Mouse (Mus musculus) midbrain, embryonic 13.5 days (tissue): Measurements from ENCODE around the gene Gtf2f1. TPM values are rescaled to one million over a fixed set of nuclear protein-coding genes. Genes with fewer than 3 reads are reported as not detected.

Experiments
- ATAC-seq: fragments of 200-750 bp; cut with Nextera tagmentation; 2 replicates; pipeline ENCODE4 v1.8.0; 2017; ENCODE audit warnings: mild to moderate bottlenecking, moderate TSS enrichment, moderate library complexity
- H3K27ac ChIP-seq: fragments of 300-500 bp; sonication (generic); 2 replicates; pipeline ENCODE4 v1.5.1; 2015; ENCODE audit warnings: inconsistent platforms, mild to moderate bottlenecking, moderate library complexity
- H3K27me3 ChIP-seq: fragments of 300-500 bp; sonication (generic); 2 replicates; pipeline ENCODE4 v1.6.1; 2015; ENCODE audit warnings: mild to moderate bottlenecking, inconsistent platforms
- H3K36me3 ChIP-seq: fragments of 300-500 bp; sonication (generic); 2 replicates; pipeline ENCODE4 v1.6.1; 2015; ENCODE audit warnings: mild to moderate bottlenecking, inconsistent platforms
- H3K4me1 ChIP-seq: fragments of 300-500 bp; sonication (generic); replicated peaks from 2 replicates; pipeline ENCODE4 v1.6.1; 2015; ENCODE audit warnings: inconsistent platforms
- H3K4me2 ChIP-seq: fragments of 300-500 bp; sonication (generic); replicated peaks from 2 replicates; pipeline ENCODE4 v1.6.1; 2015; ENCODE audit warnings: moderate library complexity, mild to moderate bottlenecking, inconsistent platforms
- H3K4me3 ChIP-seq: fragments of 300-500 bp; sonication (generic); replicated peaks from 2 replicates; pipeline ENCODE4 v1.5.1; 2015; ENCODE audit warnings: mild to moderate bottlenecking, inconsistent platforms
- H3K9ac ChIP-seq: fragments of 300-500 bp; sonication (generic); replicated peaks from 2 replicates; pipeline ENCODE4 v1.6.1; 2015; ENCODE audit warnings: mild to moderate bottlenecking, inconsistent platforms
- H3K9me3 ChIP-seq: fragments of 300-500 bp; sonication (generic); 2 replicates; pipeline ENCODE4 v1.6.1; 2016; ENCODE audit warnings: mild to moderate bottlenecking, inconsistent platforms
- WGBS: fragments of 180-500 bp; shearing (Covaris S2); methylation state at CpG from one replicate; pipeline ENCODE4 v1.1.7; 2015; 5-methylcytosine and 5-hydroxymethylcytosine counted together
- polyA plus RNA-seq: library from polyadenylated mRNA; unstranded; fragments of >200 nt; fragmentation: Nextera tagmentation; extraction: Ambion mirVana; gene quantifications from 2 replicates; pipeline ENCODE4 v1.2.1, GENCODE M21; 2015

Gtf2f1 gene
- polyA plus RNA-seq, 1 experiment from 2014 or later = 74.8 TPM

- no peak for ATAC-seq
- Histone ChIP-seq H3K27me3 (no peaks in the 10 kb centered on the region), H3K9ac (no peak overlapping the region), H3K4me2 (no peak overlapping the region), H3K4me3 (no peak overlapping the region), H3K4me1 (no peaks in the 10 kb centered on the region), H3K9me3 (no peaks in the 10 kb centered on the region), H3K36me3 (no peaks in the 10 kb centered on the region), H3K27ac (no peak overlapping the region)
- 79% methylated on average over 5 of the region's 5 CpGs for whole genome bisulfite sequencing
These were observed 48.3 kb downstream of the Gtf2f1 start for GRCm38 (mm10) chr17:56962642-56963405.

- no peaks in the 10 kb centered on the region for H3K9me3 ChIP-seq
- H3K27ac ChIP-seq = no peak overlapping the region
- H3K36me3 ChIP-seq = no peaks in the 10 kb centered on the region
- ATAC-seq = no peak
- WGBS = 91% methylated on average over 4 of the region's 4 CpGs
- no peak overlapping the region for H3K4me2 ChIP-seq
- no peak overlapping the region for H3K9ac ChIP-seq
- no peaks in the 10 kb centered on the region for H3K4me1 ChIP-seq
- H3K4me3 ChIP-seq = no peak overlapping the region
- H3K27me3 ChIP-seq = no peaks in the 10 kb centered on the region
These were observed 49.2 kb downstream of the Gtf2f1 start for GRCm38 (mm10) chr17:56961880-56962279.

GRCm38 (mm10) chr17:56958667-56959066 is 52.4 kb downstream of the Gtf2f1 start:
- no peak for ATAC-seq
- no peak overlapping the region for H3K4me3 ChIP-seq
- no peaks in the 10 kb centered on the region for H3K4me1 ChIP-seq
- WGBS = 88% methylated on average over 4 of the region's 4 CpGs
- no peaks in the 10 kb centered on the region for H3K36me3 ChIP-seq
- H3K9ac ChIP-seq = no peak overlapping the region
- H3K9me3 ChIP-seq = no peaks in the 10 kb centered on the region
- H3K27me3 ChIP-seq = no peaks in the 10 kb centered on the region
- no peak overlapping the region for H3K4me2 ChIP-seq
- no peak overlapping the region for H3K27ac ChIP-seq

- Histone ChIP-seq H3K9me3 (no peaks in the 10 kb centered on the region), H3K27me3 (no peaks in the 10 kb centered on the region), H3K36me3 (no peaks in the 10 kb centered on the region), H3K4me3 (no peak overlapping the region), H3K9ac (no peak overlapping the region), H3K4me2 (no peak overlapping the region), H3K4me1 (no peaks in the 10 kb centered on the region), H3K27ac (no peak overlapping the region)
- ATAC-seq = no peak
- 30% methylated on average over 11 of the region's 11 CpGs for WGBS
These were observed 53.2 kb downstream of the Gtf2f1 start for GRCm38 (mm10) chr17:56957763-56958429.

- Histone ChIP-seq H3K4me2 (no peak overlapping the region), H3K9me3 (no peaks in the 10 kb centered on the region), H3K27me3 (no peaks in the 10 kb centered on the region), H3K27ac (no peak overlapping the region), H3K4me1 (no peaks in the 10 kb centered on the region), H3K36me3 (no peaks in the 10 kb centered on the region), H3K4me3 (no peak overlapping the region), H3K9ac (no peak overlapping the region)
- WGBS = 82% methylated on average over 7 of the region's 7 CpGs
- no peak for ATAC-seq
These were observed 56.2 kb downstream of the Gtf2f1 start for GRCm38 (mm10) chr17:56954871-56955270.

Other genes with a start within 250 kb of the Gtf2f1 start
- 63.7 TPM in 2 replicates for gene Dus3l, start 246.5 kb downstream of the Gtf2f1 start, polyA plus RNA-seq
- gene Prr22, start 241.0 kb downstream of the Gtf2f1 start, polyA plus RNA-seq = 1.7 and 1.9 TPM in 2 replicates
- 4.0 and 6.3 TPM in 2 replicates for gene Rfx2, start 180.3 kb downstream of the Gtf2f1 start, polyA plus RNA-seq
- not detected in 2 replicates for gene Acsbg2, start 136.8 kb downstream of the Gtf2f1 start, polyA plus RNA-seq
- 0.43 and 0.74 TPM in 2 replicates for gene 1700061G19Rik, start 135.8 kb downstream of the Gtf2f1 start, polyA plus RNA-seq
- gene Mllt1, start 75.9 kb downstream of the Gtf2f1 start, polyA plus RNA-seq = 74.6 and 90.0 TPM in 2 replicates
- not detected in 2 replicates for gene Acer1, start 29.2 kb downstream of the Gtf2f1 start, polyA plus RNA-seq
- 168 and 174 TPM in 2 replicates for gene Clpp, start 21.0 kb downstream of the Gtf2f1 start, polyA plus RNA-seq
- 40.2 and 45.5 TPM in 2 replicates for gene Alkbh7, start 13.9 kb downstream of the Gtf2f1 start, polyA plus RNA-seq
- 0.64 TPM in 1 of 2 replicates, not detected in the other for gene Pspn, start 11.3 kb downstream of the Gtf2f1 start, polyA plus RNA-seq
- gene Gm17949, start 181 bp upstream of the Gtf2f1 start, polyA plus RNA-seq = 0.28 and 0.75 TPM in 2 replicates
- 33.1 and 39.1 TPM in 2 replicates for gene Khsrp, start 20.2 kb upstream of the Gtf2f1 start, polyA plus RNA-seq
- not detected in 2 replicates for gene Slc25a41, start 30.4 kb upstream of the Gtf2f1 start, polyA plus RNA-seq
- 0.73 and 1.2 TPM in 2 replicates for gene Crb3, start 47.8 kb upstream of the Gtf2f1 start, polyA plus RNA-seq
- gene Slc25a23, start 48.6 kb upstream of the Gtf2f1 start, polyA plus RNA-seq = 24.3 and 26.9 TPM in 2 replicates
- 3.1 and 4.5 TPM in 2 replicates for gene Dennd1c, start 67.2 kb upstream of the Gtf2f1 start, polyA plus RNA-seq
- gene Tubb4a, start 76.5 kb upstream of the Gtf2f1 start, polyA plus RNA-seq = 307 and 321 TPM in 2 replicates
- gene Tnfsf9, start 94.0 kb upstream of the Gtf2f1 start, polyA plus RNA-seq = 5.7 and 6.6 TPM in 2 replicates
- gene Cd70, start 138.5 kb upstream of the Gtf2f1 start, polyA plus RNA-seq = 0.44 and 0.82 TPM in 2 replicates
- gene Tnfsf14, start 182.9 kb upstream of the Gtf2f1 start, polyA plus RNA-seq = not detected in 2 replicates
- gene C3, start 216.8 kb upstream of the Gtf2f1 start, polyA plus RNA-seq = 0.34 and 1.1 TPM in 2 replicates
- 19.6 and 20.6 TPM in 2 replicates for gene Gpr108, start 237.2 kb upstream of the Gtf2f1 start, polyA plus RNA-seq
- gene Trip10, start 238.2 kb upstream of the Gtf2f1 start, polyA plus RNA-seq = 12.3 and 13.7 TPM in 2 replicates